Mouse (Mus musculus): Measurements from ENCODE around the gene Trpm7. TPM values are rescaled to one million over a fixed set of nuclear protein-coding genes. Genes with fewer than 3 reads are reported as not detected.

Gene Trpm7
- total RNA-seq, 2 experiments from 2014 or later, result 44.2 to 46.5 TPM

DNA sequence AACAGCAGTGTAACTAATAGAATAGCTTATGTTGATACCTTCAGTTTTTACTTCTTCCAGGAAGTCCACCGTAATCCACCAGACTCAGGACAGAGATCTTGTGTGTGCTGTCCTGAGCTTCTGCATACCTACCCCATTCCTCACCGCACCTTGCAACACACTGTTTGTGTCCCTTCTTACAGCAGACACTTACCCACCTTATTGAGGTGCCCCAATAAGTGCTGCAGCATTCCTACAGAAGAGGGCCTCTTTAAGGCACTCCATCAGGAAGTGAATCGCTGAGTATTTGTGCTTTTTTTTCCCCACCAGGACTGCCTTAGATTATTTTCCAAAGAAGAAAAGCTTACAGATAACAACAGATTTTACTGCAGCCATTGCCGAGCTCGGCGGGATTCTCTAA lies 120.4 kb downstream of the Trpm7 start:
- intact Hi-C loops (cut with DNase I), result loop anchor here (10.0 kb wide), 2 partner anchors 49 to 469 kb away; no protein-coding TSS in a partner anchor

DNA sequence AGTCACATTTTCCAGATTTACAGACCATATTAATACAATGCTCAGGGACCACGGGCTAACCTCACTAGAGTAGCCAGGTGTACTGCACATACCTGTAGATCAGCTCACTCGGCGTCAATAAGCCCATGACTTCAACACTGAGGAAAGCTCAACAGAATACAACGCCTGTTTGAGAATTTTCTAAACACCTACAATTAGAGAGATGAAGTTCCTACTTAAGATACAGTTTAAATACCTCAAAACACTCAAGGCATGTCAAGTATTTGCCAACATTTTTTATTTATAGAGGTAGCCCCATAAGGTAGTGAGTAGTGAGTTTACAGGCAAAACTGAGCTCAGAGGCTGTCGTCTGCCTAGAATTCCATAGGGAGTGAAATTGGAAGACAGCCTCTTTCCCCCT lies 132.6 kb downstream of the Trpm7 start:
- intact Hi-C loops (cut with DNase I), result no loop called here
- no peak for DNase-seq

More for the DNA sequence above, 120.4 kb downstream of the Trpm7 start:
- no peak for DNase-seq

Small RNA genes lying within 50 kb of the gene (microRNA-seq; reads per million reads assigned to microRNA genes)
- 1.8 reads per million for gene Mir3473g

Other genes with a start within 250 kb of the Trpm7 start
- gene Gabpb1, start 199.9 kb downstream of the Trpm7 start, total RNA-seq (2021), result 10 to 100 TPM; 27.2 to 28.5 TPM
- 10 to 100 TPM; 28.0 to 28.2 TPM for gene Usp8, start 168.9 kb downstream of the Trpm7 start, total RNA-seq (2021)
- gene Usp50, start 92.8 kb downstream of the Trpm7 start, total RNA-seq (2021), result not detected
- 10 to 100 TPM; 31.6 to 32.4 TPM for gene Sppl2a, start 57.0 kb upstream of the Trpm7 start, total RNA-seq (2021)
- 10 to 100 TPM; 17.0 to 20.3 TPM for gene Ap4e1, start 132.5 kb upstream of the Trpm7 start, total RNA-seq (2021)
- gene Blvra, start 194.4 kb upstream of the Trpm7 start, total RNA-seq (2021), result 10 to 100 TPM; 17.7 TPM

All from left cerebral cortex, postnatal 4 days (tissue).